Mouse (Mus musculus) ovary, postnatal 14 days (tissue): ENCODE data around the gene Gm49354.

Experiments used
- DNase-seq: peaks from one replicate; pipeline ENCODE4 v3.0.0; 2022; ENCODE audit warnings: low spot score

The Gm49354 gene

DNA sequence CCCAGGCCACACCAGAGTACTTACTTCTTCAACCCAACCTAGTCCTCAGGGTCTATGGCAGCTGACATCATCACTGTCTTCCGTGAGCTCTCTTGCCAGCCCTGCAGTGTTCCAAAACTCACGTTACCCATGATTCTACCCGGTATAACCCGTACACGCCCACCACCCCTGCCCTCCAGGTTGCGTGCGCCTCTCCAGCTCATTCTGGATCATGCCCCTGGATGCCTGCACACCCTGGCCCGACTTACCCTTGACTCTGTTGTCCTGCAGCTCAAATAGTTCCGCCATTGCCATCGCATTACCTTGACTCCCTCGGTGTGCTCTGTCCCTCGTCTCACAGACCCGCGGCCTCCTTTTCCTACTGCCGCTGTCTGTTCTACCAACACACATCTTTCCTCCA, 71.8 kb downstream of the Gm49354 start, which contains the start of gene Spata31d1a:
TSS of gene Spata31d1a (minus strand) at position 101 of the 400 bp plus-strand sequence.
- DNase-seq = no peak
